Mouse (Mus musculus) layer of hippocampus, adult 8-10 months (tissue): ENCODE measurements at regions not wholly inside any gene's neighbourhood (a gene's known extent, or its start where the extent isn't known, plus 50 kb on each side); places are given as distances from the start of the nearest gene placed in this dataset.

Experiments
- DNase-seq, 2 experiments: peaks; one replicate each; pipeline ENCODE4 v3.0.0; 2022; ENCODE audit warnings: low spot score in 2 of 2

- no peak for DNase-seq
These were observed 338.9 kb upstream of the Tmc3 start for GRCm38 (mm10) chr7:83245867-83246266.

- DNase-seq: no peak
These were observed 332.6 kb upstream of the Tmc3 start for GRCm38 (mm10) chr7:83251995-83252563.

GRCm38 (mm10) chr7:83253001-83253400, 331.7 kb upstream of the Tmc3 start:
- no peak for DNase-seq

GRCm38 (mm10) chr7:83253432-83253831, 331.3 kb upstream of the Tmc3 start:
- no peak for DNase-seq

- DNase-seq: no peak
These were observed 330.3 kb upstream of the Tmc3 start for GRCm38 (mm10) chr7:83254411-83254810.

- no peak for DNase-seq
These were observed 328.4 kb upstream of the Tmc3 start for GRCm38 (mm10) chr7:83256236-83256784.

GRCm38 (mm10) chr7:83258363-83258916, 326.3 kb upstream of the Tmc3 start:
- DNase-seq: no peak

GRCm38 (mm10) chr7:83261489-83261888, 323.2 kb upstream of the Tmc3 start:
- DNase-seq: no peak

GRCm38 (mm10) chr7:83289915-83290773, 294.6 kb upstream of the Tmc3 start:
- DNase-seq: no peak

GRCm38 (mm10) chr7:83307112-83307511, 277.6 kb upstream of the Tmc3 start:
- DNase-seq: no peak

- no peak for DNase-seq
These were observed 272.6 kb upstream of the Tmc3 start for GRCm38 (mm10) chr7:83312172-83312571.

- DNase-seq: no peak
These were observed 254.8 kb upstream of the Tmc3 start for GRCm38 (mm10) chr7:83329809-83330412.

- DNase-seq: no peak
These were observed 237.5 kb upstream of the Tmc3 start for GRCm38 (mm10) chr7:83347103-83347754.

GRCm38 (mm10) chr7:83369191-83369590, 215.5 kb upstream of the Tmc3 start:
- no peak for DNase-seq

- no peak for DNase-seq
These were observed 215.1 kb upstream of the Tmc3 start for GRCm38 (mm10) chr7:83369605-83370004.

- no peak for DNase-seq
These were observed 207.9 kb upstream of the Tmc3 start for GRCm38 (mm10) chr7:83376826-83377225.

- DNase-seq: peak; percentile 13 to 28
These were observed 203.1 kb upstream of the Tmc3 start for GRCm38 (mm10) chr7:83381381-83382181.

GRCm38 (mm10) chr7:83382803-83383363, 201.8 kb upstream of the Tmc3 start:
- peak; percentile 42 to 70 for DNase-seq

GRCm38 (mm10) chr7:83391388-83391787, 193.3 kb upstream of the Tmc3 start:
- no peak for DNase-seq

GRCm38 (mm10) chr7:83392181-83392580, 192.5 kb upstream of the Tmc3 start:
- no peak for DNase-seq
